Mouse (Mus musculus): Measurements from ENCODE around the gene Mfsd12. TPM values are rescaled to one million over a fixed set of nuclear protein-coding genes. Genes with fewer than 3 reads are reported as not detected.

Mfsd12 gene
- total RNA-seq, 2 experiments from 2014 or later: 43.5 to 48.4 TPM

DNA sequence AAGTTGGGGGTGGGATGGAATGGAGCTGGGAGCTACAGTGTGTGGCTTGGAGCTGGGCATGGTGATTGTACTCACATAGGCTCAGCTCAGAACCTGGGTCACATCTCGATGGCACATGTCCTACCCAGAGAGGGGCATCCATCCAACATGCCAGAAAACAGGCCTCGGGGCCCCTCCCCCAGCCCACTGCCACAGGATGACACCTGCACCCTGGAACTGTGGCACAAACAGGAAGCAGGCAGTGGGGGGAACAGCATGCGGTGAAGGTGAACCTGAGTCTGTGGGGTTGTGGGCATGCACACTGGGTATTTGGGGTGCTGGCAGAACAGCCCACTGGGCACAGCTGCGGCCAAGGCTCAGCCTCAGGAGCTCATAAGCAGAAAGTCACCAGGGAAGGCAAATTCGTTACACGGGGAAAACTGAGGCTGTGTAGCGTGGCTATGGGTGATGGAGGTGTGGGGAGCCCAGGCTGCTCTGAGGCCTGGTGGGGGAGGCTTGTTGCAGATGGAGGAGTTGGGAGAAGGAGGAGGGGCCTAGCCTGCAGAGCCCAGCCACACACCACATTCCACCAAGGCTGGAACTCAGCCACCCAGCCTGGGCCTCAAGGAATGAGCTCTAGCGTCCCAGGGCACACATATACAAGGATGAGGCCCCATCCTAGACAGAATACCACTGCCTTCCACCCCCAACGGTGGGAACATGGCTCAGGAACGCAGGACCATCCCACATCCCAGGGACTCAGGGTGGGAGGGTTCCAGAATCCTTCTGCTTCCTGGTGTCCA lies 27.9 kb upstream of the Mfsd12 start:
- no peak for DNase-seq

DNA sequence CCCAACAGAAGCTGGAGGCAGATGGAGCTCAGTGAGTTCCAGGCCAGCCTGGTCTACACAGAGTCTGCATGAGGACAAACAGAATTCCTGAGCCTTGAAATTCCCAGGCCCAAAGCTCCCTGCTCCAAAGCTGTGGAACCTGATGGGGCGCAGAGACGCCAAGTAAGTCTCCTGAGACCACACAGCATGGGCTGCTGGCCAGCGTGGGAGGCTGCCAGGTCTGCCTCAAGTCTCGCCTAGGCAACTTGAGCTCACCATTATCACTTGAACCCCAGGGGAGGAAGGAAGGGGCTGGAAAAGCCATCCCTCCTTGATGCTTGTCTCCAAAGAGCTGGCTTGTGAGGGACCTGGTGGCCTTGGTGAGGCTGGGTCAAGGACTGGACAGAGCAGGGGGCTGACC lies 27.3 kb upstream of the Mfsd12 start:
- no peak for DNase-seq

DNA sequence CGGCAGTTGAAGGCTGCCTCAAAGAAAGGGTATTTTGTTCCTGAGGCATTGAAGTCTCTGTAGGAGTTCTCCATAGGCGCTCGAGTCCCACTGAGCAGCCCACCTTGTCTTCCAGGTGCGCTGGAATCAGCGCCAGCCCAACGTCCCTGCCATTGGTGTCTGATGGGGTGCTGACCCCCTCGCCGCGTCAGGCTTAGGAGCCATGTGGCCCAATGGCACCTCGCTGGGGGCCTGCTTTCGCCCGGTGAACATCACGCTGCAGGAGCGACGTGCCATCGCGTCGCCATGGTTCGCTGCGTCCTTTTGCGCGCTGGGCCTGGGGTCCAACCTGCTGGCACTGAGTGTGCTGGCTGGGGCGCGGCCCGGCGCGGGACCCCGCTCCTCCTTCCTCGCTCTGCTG lies 25.0 kb upstream of the Mfsd12 start:
- no peak for DNase-seq

DNA sequence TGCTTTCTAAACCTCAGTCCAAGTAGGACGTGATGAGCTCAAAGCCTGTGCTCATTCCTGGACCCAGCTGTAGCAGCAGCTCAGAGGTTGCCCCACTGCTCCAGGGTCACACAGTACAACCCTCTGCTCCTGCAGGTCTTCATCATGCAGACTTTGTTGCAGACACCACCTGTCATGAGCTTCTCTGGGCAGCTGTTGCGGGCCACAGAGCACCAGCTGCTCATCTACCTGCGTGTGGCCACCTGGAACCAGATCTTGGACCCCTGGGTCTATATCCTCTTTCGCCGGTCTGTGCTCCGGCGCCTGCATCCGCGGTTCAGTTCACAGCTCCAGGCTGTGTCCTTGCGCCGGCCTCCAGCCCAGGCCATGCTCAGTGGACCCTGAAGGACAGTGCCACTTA lies 23.0 kb upstream of the Mfsd12 start:
- no peak for DNase-seq

DNA sequence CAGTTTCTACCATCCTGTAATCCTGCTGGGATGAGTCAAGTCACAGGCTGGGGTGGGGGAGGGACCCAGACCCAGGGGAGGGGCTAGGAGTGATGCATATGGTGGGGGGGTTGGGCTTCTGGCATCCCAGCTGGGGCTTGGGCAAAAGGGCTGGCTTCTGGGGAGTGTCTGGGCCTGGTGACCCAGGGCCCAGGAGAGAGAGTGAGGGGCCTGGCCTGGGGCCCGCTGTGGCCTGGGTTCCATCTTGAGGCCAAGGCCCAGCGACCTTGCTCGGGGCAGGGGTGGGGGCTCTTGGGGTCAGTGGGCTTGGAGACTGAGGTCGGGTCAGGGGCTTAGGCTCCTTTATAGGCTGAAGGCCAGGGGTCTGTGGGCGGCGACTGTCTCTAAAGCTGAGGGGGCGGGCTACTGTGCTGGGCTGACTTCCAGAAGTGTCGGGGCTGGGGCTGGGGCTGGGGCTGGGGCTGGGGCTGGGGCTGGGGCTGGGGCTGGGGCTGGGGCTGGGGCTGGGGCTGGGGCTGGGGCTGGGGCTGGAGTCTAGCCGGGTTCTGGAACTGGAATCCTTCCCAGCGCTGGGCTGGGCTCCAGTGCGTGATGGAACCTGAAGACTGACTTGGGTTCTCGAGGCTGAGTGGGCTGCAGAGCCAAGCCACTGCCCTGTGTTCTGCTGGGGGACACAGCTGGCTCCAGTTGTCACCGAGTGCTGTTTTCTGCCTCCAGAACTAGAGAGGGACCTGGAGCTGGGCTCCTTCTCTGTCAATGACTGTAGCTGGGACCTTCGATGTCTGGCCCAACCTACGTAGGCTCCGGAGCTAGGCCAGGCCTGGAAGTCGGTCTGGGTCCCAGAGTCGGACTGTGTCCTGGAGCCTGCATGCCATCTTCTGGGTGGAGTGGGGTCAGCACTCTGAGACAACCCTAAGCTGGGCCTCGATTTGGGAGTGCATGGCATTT lies 21.6 kb upstream of the Mfsd12 start:
- no peak for DNase-seq

DNA sequence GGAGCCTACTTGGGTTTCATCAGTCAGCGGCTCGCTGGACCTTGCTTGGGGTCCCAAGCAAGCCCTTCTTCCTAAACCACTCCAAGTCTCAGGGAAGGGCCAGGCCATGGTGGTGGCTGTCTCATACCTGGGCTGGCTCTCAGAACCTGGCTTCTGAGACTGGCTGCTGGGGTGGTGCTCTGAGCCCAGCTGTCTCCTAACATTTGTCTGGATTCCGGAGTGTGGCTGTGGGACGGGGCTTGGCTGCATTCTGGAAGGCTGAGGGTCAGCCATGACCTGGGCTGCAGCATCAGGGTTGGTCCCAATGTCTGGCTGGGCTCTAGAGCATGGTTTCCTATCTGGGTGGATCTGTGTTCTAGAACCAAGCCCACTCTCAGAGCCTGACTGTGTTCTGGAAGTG lies 20.7 kb upstream of the Mfsd12 start:
- no peak for DNase-seq

DNA sequence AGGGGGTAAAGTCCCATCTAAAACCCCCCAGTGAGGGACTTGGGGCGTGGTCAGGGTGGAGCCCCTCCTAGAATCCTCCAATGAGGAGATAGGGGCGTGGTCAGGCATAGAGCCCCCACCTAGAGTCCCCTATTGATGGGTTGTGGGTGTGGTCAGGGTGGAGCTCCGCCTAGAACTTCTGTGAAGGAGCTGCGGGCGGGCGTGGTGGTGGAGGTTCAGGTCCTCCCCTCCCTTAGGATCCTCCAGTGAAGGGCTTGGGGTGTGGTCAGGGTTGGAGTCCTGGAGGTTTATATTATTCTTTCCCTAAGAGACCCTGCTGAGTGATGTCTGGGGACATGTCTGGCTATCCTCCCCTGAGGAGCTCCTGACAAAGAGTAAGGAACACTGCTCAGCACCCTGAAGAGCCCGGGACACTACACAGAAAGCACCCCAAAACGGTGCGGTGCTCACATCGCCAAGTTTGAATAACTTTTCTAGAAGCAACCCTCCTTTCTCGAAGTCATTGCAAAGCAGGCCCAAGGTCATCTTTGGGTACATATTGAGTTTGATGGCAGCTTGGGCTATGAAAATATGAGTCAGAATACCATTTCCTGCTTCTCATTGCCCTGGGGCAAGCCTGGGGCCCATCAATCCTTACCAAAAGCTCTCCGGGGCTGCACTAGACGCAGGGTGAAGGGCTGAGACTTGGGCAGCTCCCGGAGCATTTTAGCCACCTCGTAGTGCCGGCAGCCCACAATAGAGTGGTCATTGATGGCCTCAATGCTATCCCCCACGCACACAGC lies 16.5 kb upstream of the Mfsd12 start:
- DNase-seq: no peak

DNA sequence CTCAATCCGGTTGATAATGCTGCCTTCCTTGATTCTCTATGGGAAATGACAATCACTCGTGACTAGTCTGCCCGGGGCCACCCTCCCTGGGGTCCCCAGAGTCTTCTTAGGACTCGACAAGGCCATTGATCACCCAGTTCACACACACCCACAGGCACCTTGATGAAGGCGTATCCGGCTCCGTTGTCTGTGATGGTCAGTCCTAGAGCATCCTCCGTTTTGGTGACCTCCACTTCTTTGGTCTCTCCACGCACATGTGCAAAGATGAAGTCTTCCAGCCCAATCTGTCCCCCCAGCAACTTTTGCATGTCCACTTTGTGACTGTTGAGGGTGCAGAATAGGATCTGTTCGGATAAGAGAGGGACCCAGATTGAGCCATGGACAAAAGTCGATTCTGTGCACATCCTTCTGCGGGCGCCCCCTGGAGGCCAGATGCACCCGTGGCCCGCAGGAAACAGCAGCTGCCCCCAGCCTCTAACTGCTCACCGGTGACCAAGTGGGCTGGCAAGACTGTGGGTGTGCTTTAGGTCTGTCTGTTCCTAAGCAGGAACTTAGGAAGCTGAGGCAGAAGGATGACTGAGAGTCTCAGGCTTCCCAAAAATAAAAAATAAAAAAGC lies 15.8 kb upstream of the Mfsd12 start:
- DNase-seq: no peak

DNA sequence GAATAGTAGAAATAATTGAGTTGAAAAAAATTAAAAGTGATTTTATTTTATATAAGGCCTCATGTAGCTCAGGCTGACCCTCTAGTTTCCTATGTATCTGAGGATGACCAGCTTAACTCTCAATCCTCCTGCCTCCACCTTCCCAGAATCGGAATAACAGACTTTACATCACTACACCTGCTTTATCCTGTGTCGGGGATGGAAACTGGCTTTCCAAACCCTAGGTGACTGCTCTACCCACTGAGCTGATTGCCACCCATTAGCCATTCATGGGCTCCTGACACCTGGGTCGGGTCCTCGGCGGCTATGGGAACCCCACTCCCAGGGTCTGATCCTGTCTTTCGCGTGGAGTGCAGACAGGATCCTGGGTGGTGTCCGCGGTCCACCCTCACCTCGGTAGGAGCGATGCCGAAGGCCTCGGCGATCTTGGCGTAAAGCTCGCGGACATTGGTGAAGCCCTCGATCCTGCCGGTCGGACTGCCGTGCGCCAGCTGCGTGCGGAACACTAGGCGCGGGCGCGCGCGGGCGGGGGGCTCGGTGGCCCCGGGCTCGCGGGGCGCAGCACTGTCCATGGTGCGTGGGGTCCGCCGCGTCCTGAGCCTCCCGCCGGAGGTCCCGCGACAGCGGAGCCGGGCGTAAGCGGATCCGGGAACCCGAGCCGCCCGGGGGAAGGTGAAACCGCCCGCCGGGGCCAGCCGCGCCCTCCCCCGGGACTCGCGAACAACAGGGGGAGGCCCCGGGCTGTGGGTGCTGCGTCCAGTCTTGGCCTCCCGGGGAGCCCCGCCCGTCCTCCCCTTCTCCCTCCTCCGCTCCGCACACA lies 14.4 kb upstream of the Mfsd12 start, which contains the start of gene Gipc3:
Gene Gipc3, minus strand, starts transcription at position 581 of the 820 bp plus-strand sequence.
- no peak for DNase-seq

DNA sequence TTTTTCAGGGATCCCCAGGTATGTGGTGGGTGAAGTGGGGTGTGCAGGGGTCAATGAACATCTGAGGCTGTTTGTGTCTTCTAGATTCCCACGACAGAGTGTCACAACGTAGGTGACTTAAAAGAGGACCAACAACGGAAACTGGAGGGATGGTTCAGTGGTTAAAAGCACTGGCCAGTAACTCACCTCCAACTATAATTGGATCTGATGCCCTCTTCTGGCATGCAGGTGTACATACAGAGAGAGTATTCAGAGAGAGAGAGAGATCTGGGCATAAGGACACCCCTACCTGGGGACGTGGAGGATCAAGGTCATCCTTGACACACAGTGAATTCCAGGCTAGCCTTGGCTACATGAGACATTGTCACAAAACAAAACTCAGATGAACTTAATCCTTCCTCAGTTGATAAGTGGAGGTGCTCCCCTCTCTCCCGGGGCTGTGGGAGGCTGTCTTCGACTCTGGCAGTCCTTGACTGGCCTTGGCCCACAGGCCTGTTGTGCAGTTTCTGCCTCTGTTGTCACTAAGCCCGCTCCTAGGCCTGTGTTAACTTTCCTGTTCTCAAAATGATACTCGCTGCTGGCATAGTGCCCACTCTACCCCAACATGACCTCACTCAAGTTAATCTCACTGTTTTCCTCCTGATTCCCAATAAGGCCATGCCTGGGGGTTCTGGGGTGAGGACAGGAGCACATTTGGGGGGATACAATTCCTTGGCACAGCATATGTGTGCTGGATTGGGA lies 12.7 kb upstream of the Mfsd12 start:
- no peak for DNase-seq

DNA sequence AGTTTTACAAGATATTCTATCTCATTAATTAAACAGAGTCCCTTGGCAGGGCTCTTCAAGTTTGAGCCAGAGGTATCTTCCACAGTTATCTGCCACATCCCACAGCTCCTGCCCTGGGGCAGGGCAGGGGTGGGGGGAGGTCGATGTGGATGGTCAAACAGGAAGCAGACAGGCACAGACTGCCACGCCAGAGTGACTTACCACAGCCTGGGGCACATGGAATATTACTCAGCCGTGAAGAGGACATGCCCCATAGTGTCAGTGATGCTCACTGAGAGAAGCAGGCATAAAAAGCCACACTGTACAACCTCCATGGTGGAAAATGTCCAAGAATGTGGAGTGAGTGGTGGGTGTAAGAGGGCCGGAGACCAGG lies 12.1 kb upstream of the Mfsd12 start:
- DNase-seq: no peak

DNA sequence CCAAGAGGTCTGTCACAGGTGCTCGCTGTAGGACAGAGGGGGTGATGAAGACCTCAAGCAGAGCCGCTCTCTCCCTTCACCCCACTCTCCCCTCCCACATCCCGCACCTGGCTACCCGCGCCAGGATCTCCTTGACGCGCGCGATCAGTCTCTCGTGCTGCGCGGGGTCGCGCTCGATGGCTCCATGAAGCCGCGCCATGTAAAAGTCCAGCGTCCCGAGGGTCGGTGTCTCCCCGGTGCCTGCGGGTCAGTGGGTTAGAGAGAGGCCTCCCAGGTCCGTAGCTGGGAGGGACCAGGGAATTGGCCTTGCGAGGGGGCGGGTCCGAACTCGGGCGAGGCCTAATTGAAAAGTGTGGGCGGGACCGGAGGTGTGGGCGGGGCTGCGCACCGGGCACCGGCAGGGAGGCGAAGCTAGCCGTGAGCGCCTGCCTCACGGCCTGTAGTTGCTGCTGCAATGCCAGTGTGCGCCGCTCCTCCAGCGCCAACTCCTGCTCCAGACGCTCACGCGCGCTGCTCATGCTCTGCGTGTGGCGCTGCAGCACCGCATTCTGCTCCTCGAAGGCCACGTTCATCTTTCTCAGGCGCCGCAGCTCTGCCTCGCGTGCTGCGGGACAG lies 10.7 kb upstream of the Mfsd12 start:
- no peak for DNase-seq

DNA sequence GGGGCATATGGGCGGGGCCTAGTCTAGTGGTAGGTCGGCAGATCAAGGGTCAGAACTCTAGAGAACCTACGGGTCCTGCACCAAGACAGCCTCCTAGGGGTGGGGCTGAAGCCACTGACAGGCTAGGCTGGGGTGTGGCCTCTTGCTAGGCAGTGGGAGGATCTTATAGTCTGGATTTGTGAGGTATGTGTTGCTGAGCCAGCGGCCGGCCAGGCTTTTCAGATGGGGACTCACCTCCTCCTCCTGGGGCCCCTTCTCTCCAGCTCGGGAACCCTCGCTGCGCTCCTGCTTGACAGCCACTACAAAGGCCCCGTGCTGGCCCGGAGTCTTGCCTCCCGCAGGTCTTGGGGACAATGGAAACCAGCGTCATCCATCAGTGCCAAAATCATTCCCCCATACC lies 8.1 kb upstream of the Mfsd12 start:
- no peak for DNase-seq

DNA sequence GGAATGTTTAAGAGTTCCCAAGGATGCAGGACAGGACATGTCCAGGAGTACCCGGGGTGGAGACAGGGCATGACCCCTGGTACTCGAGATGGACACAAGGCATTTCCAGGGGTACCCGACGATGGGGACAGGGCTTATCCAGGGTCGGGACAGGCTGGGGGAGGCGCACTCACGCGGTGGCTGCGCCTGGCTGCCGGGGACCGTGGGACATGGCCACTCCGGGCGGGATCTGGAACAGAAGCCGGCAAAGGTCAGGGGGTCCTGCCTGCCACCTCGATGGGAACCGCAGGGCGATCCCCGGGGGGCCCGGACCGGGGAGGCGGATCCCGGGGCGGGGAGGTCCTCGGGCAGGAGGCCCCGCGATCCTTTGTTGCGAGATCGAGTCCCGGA lies 7.3 kb upstream of the Mfsd12 start:
- DNase-seq: no peak

DNA sequence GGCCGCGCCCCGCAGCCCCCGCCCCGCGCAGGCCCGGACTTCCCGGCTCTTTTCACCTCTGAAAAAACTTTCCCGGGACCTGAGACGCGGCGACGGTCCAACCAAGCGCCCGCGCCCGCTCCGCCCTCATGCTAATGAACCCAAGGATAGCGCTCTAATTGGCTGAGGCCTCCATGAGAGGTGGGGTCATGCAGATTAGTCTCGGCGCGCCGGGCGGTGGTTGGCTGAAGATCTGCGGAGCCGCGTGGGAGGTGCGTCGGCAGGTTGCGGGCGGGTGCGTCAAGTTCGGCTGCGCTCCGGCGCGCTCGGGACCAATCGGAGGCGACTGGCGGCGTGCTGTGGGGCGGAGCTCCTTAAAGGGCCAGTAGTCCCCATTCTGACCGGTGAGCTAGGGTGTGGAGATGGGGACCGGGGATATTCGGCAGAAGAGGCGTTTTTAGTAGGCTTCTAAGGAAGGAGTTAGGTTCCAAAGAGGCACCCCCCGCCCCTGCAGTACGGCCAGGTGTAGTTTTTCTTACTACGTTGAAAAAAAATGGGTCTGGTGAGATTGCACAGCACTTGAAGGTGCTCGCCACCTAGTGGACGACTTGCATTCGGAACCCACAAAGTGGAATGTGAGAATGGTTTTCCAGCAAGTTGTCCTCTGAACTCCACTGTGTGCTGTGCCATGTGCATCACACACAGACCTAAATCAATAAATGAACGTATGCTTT lies 6.8 kb upstream of the Mfsd12 start, which contains the start of gene Hmg20b:
Gene Hmg20b, minus strand, starts transcription at position 130 of the 713 bp plus-strand sequence.
- DNase-seq: peak; percentile 99 to 100

DNA sequence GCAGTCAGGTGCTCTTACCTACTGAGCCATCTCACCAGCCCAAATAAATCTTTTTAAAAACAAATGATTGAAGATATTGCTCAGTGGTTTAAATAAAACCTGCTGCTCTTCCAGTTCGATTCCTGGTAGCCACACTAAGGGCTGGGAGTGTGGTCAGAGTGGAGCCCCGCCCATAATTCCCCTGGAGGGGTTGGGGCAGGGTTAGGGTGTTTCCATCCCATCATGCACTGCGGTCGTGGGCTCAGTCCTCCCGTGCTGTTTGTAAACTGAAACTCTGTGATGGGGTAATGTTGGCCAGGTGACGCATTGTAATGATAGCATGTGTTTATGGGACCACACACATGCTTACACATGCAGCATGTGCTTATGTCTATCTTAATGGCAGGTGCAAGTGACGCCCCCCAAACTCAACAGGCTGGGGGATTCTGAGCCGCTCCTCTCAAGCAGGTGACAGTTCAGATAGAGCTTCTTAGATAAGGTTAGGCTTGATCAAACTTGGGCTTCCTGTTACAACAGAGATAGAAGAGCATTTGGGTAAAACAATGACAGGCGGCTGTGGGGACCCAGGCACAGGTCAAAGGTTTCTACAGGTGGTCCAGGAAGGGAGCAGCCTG lies 5.5 kb upstream of the Mfsd12 start:
- DNase-seq: no peak

DNA sequence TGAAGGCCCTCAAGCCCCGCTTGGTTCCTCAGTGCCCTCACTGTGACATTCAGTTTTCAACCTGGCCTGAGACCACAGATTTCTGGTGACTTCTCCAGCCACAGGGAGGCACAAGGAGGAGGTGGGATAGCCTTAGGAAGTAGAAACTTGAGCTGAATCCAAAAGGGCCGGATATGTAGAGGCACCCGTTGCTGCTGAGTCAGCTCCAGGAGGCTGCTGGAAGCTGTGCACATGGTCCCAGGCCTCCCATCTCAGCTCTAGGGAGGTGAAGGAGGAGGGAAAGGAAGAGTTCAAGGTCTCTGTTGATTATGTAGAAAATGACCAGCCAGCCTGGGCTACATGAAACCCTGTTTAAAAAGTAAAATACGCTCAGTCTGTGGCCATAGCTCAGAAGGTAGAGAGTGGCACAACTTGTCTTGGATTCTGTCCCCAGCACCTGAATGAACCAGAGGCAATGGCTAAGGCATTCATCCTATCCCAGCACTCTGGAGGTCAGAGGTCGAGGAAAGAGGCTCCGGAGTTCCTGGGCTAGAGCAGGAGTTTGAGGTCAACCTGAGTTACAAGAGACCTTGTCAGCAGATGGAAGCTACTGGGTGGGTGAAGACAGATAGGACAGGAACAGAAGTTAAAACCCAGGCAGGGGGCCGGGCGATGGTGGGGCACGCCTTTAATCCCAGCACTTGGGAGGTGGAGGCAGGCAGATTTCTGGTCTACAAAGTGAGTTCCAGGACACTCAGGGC lies 2.4 kb upstream of the Mfsd12 start:
- no peak for DNase-seq

DNA sequence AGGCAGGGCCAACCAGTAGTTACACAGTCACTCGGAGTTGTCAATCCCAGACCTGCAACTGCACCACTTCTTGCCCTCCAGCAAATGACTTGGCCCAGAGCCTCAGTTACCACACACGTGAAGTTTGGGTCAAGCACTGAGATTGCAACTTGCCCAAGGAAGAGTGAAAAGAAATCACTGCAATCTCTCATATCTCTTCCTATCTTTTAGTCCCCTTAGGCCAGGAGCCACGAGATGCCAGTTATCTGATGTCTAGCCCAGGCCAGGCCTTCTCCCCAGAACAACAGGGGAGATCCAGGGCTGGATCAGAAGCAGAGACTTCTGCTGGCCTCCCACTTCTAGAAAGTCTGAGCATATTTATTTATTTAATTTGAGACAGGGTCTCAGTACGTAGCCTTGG lies 1.8 kb upstream of the Mfsd12 start:
- DNase-seq: no peak

Measured in layer of hippocampus, postnatal 36 days (tissue).